Mouse (Mus musculus) CH12.LX (cell line): ENCODE measurements around the gene Bach2.

Experiments
- CHD1 ChIP-seq: IDR thresholded peaks from 2 replicates; pipeline ENCODE4 v1.6.1; 2012; ENCODE audit warnings: low read depth, low read length, improper control_type of control experiment, inconsistent platforms
- CHD2 ChIP-seq: IDR thresholded peaks from 2 replicates; pipeline ENCODE4 v1.6.1; 2011; ENCODE audit warnings: low read length, improper control_type of control experiment
- CTCF ChIP-seq, 2 experiments: IDR thresholded peaks in 1 of 2; conservative IDR thresholded peaks in 1 of 2; 2 replicates each; pipeline ENCODE4 v1.5.1; 2011 to 2012; ENCODE audit warnings: low read depth in 2 of 2, low read length in 2 of 2, improper control_type of control experiment in 1 of 2, inconsistent platforms in 1 of 2, mild to moderate bottlenecking in 1 of 2, moderate library complexity in 1 of 2
- POLR2A ChIP-seq: IDR thresholded peaks from 2 replicates; pipeline ENCODE4 v1.6.1; 2011; ENCODE audit warnings: low read depth, mild to moderate bottlenecking, improper control_type of control experiment, low read length
- ZNF384 ChIP-seq: IDR thresholded peaks from 2 replicates; pipeline ENCODE4 v1.6.1; 2012; ENCODE audit warnings: low read depth, low read length, improper control_type of control experiment, inconsistent platforms

- TF ChIP-seq CTCF (conservative IDR thresholded peaks at IDR 0.05 in 1 of 2, IDR thresholded peaks at IDR 0.05 in 1 of 2; ENCODE audit: low read depth in 2 of 2, low read length in 2 of 2) (no peak), ZNF384 (no peak), CHD1 (no peak), CHD2 (no peak), POLR2A (no peak)
Measured at GRCm38 (mm10) chr4:32479801-32480700, 241.4 kb downstream of the Bach2 start.
